Mouse (Mus musculus) heart, embryonic 10.5 days (tissue): ENCODE results near the gene Nav2. TPM values are rescaled to one million over a fixed set of nuclear protein-coding genes. Genes with fewer than 3 reads are reported as not detected.

Source experiments
- DNase-seq: peaks from one replicate; pipeline ENCODE4 v3.0.0-alpha.2; 2017; ENCODE audit warnings: low spot score
- H3K27ac ChIP-seq: fragments of 300-500 bp; sonication (generic); 2 replicates; pipeline ENCODE4 v1.5.1; 2016; ENCODE audit warnings: mild to moderate bottlenecking
- H3K27me3 ChIP-seq: fragments of 300-500 bp; sonication (generic); 2 replicates; pipeline ENCODE4 v1.6.1; 2016; ENCODE audit warnings: mild to moderate bottlenecking; ENCODE audit not compliant: poor library complexity, insufficient read depth, severe bottlenecking
- H3K36me3 ChIP-seq: fragments of 300-500 bp; sonication (generic); 2 replicates; pipeline ENCODE4 v1.6.1; 2016; ENCODE audit warnings: mild to moderate bottlenecking, moderate library complexity
- H3K4me1 ChIP-seq: fragments of 300-500 bp; sonication (generic); 2 replicates; pipeline ENCODE4 v1.6.1; 2016; ENCODE audit warnings: mild to moderate bottlenecking
- H3K4me3 ChIP-seq: fragments of 300-500 bp; sonication (generic); 2 replicates; pipeline ENCODE4 v1.5.1; 2016; ENCODE audit warnings: mild to moderate bottlenecking, moderate library complexity
- H3K9me3 ChIP-seq: fragments of 300-500 bp; sonication (generic); 2 replicates; pipeline ENCODE4 v1.6.1; 2016; ENCODE audit warnings: mild to moderate bottlenecking, moderate library complexity
- WGBS: fragments of 180-500 bp; shearing (Covaris S2); methylation state at CpG from one replicate; pipeline ENCODE4 v1.1.7; 2016; 5-methylcytosine and 5-hydroxymethylcytosine counted together
- polyA plus RNA-seq: library from polyadenylated mRNA; unstranded; fragments of >200 nt; fragmentation: Nextera tagmentation; extraction: Ambion mirVana; gene quantifications from 2 replicates; pipeline ENCODE4 v1.2.1, GENCODE M21; 2016

The Nav2 gene
- polyA plus RNA-seq, 1 experiment from 2014 or later, result 23.3 TPM

- H3K4me1 ChIP-seq, result peaks cover 29% of the 10 kb centered on the region
- H3K36me3 ChIP-seq, result peaks cover 94% of the 10 kb centered on the region
- H3K27me3 ChIP-seq, result no peaks in the 10 kb centered on the region
- DNase-seq, result no peak
- H3K9me3 ChIP-seq, result no peaks in the 10 kb centered on the region
- 91% methylated on average over 14 of the region's 14 CpGs for WGBS
- H3K27ac ChIP-seq, result no peak overlapping the region
- no peak overlapping the region for H3K4me3 ChIP-seq
These were observed 695.7 kb downstream of the Nav2 start for GRCm38 (mm10) chr7:49604244-49604643.

GRCm38 (mm10) chr7:49604965-49605795 is 696.7 kb downstream of the Nav2 start:
- Histone ChIP-seq H3K27me3 (no peaks in the 10 kb centered on the region), H3K36me3 (peaks cover 85% of the 10 kb centered on the region), H3K4me3 (no peak overlapping the region), H3K27ac (no peak overlapping the region), H3K4me1 (peaks cover 20% of the 10 kb centered on the region), H3K9me3 (no peaks in the 10 kb centered on the region)
- 86% methylated on average over 15 of the region's 15 CpGs for WGBS
- no peak for DNase-seq

- Histone ChIP-seq H3K4me3 (peak overlapping the region; percentile 23; the same call in 1 of the 2 replicates), H3K9me3 (no peaks in the 10 kb centered on the region), H3K27ac (no peak overlapping the region), H3K27me3 (peaks cover 31% of the 10 kb centered on the region), H3K36me3 (no peaks in the 10 kb centered on the region), H3K4me1 (no peaks in the 10 kb centered on the region)
- DNase-seq, result no peak
- 2% methylated on average over 5 of the region's 7 CpGs for WGBS
These were observed 707.8 kb downstream of the Nav2 start for GRCm38 (mm10) chr7:49616258-49616735.

- no peak overlapping the region for H3K4me3 ChIP-seq
- no peaks in the 10 kb centered on the region for H3K9me3 ChIP-seq
- H3K27me3 ChIP-seq, result peaks cover 36% of the 10 kb centered on the region
- H3K27ac ChIP-seq, result no peak overlapping the region
- no peaks in the 10 kb centered on the region for H3K4me1 ChIP-seq
- H3K36me3 ChIP-seq, result no peaks in the 10 kb centered on the region
- no peak for DNase-seq
- 74% methylated on average over 4 of the region's 4 CpGs for WGBS
These were observed 708.6 kb downstream of the Nav2 start for GRCm38 (mm10) chr7:49617087-49617486.

GRCm38 (mm10) chr7:49620160-49620559 is 711.6 kb downstream of the Nav2 start:
- 81% methylated on average over 1 of the region's 1 CpGs for WGBS
- no peaks in the 10 kb centered on the region for H3K9me3 ChIP-seq
- H3K27me3 ChIP-seq, result peaks cover 53% of the 10 kb centered on the region
- DNase-seq, result no peak
- no peak overlapping the region for H3K27ac ChIP-seq
- no peaks in the 10 kb centered on the region for H3K4me1 ChIP-seq
- H3K36me3 ChIP-seq, result no peaks in the 10 kb centered on the region
- no peak overlapping the region for H3K4me3 ChIP-seq

GRCm38 (mm10) chr7:49631885-49632284 is 723.4 kb downstream of the Nav2 start:
- no peaks in the 10 kb centered on the region for H3K9me3 ChIP-seq

GRCm38 (mm10) chr7:49632391-49632790 is 723.9 kb downstream of the Nav2 start:
- H3K27ac ChIP-seq, result no peak overlapping the region
- H3K9me3 ChIP-seq, result no peaks in the 10 kb centered on the region
- no peak for DNase-seq
- no peaks in the 10 kb centered on the region for H3K36me3 ChIP-seq
- 5% methylated on average over 24 of the region's 24 CpGs for WGBS
- peak overlapping the region; percentile 29; the same call in 1 of the 2 replicates for H3K4me3 ChIP-seq
- peaks cover 98% of the 10 kb centered on the region for H3K27me3 ChIP-seq
- H3K4me1 ChIP-seq, result peaks cover 19% of the 10 kb centered on the region

More at GRCm38 (mm10) chr7:49631885-49632284, 723.4 kb downstream of the Nav2 start:
- H3K4me3 ChIP-seq, result 0 out of 2 replicates have a peak overlapping the region, but pooled peaks have one; percentile 29
- peaks cover 19% of the 10 kb centered on the region for H3K4me1 ChIP-seq
- DNase-seq, result no peak
- 16% methylated on average over 9 of the region's 9 CpGs for WGBS
- no peak overlapping the region for H3K27ac ChIP-seq
- H3K27me3 ChIP-seq, result peaks cover 98% of the 10 kb centered on the region
- no peaks in the 10 kb centered on the region for H3K36me3 ChIP-seq

GRCm38 (mm10) chr7:49633375-49633956 is 725.0 kb downstream of the Nav2 start:
- Histone ChIP-seq H3K27me3 (peaks cover 96% of the 10 kb centered on the region), H3K9me3 (no peaks in the 10 kb centered on the region), H3K36me3 (no peaks in the 10 kb centered on the region), H3K4me1 (peaks cover 19% of the 10 kb centered on the region), H3K4me3 (peak overlapping the region; percentile 50), H3K27ac (no peak overlapping the region)
- WGBS, result under 1% methylated on average over 33 of the region's 33 CpGs
- no peak for DNase-seq

- under 1% methylated on average over 26 of the region's 26 CpGs for WGBS
- H3K4me3 ChIP-seq, result peak overlapping the region; percentile 50
These were observed 726.0 kb downstream of the Nav2 start for GRCm38 (mm10) chr7:49634291-49635073.

GRCm38 (mm10) chr7:49635074-49635621 is 726.6 kb downstream of the Nav2 start:
- 1% methylated on average over 35 of the region's 35 CpGs for WGBS
- Histone ChIP-seq H3K36me3 (no peaks in the 10 kb centered on the region), H3K9me3 (no peaks in the 10 kb centered on the region), H3K27ac (no peak overlapping the region), H3K4me3 (0 out of 2 replicates have a peak overlapping the region, but pooled peaks have one; percentile 12), H3K4me1 (peaks cover 23% of the 10 kb centered on the region), H3K27me3 (peaks cover 98% of the 10 kb centered on the region)
- DNase-seq, result no peak

More at GRCm38 (mm10) chr7:49634291-49635073, 726.0 kb downstream of the Nav2 start:
- no peak overlapping the region for H3K27ac ChIP-seq
- H3K27me3 ChIP-seq, result peaks cover 97% of the 10 kb centered on the region
- H3K4me1 ChIP-seq, result peaks cover 23% of the 10 kb centered on the region
- H3K36me3 ChIP-seq, result no peaks in the 10 kb centered on the region
- no peaks in the 10 kb centered on the region for H3K9me3 ChIP-seq
- DNase-seq, result no peak

GRCm38 (mm10) chr7:49635971-49636370 is 727.5 kb downstream of the Nav2 start:
- peaks cover 98% of the 10 kb centered on the region for H3K27me3 ChIP-seq
- no peak for DNase-seq
- WGBS, result 1% methylated on average over 22 of the region's 22 CpGs
- no peak overlapping the region for H3K27ac ChIP-seq
- H3K9me3 ChIP-seq, result no peaks in the 10 kb centered on the region
- H3K36me3 ChIP-seq, result no peaks in the 10 kb centered on the region
- peaks cover 23% of the 10 kb centered on the region for H3K4me1 ChIP-seq
- H3K4me3 ChIP-seq, result no peak overlapping the region

- Histone ChIP-seq H3K9me3 (no peaks in the 10 kb centered on the region), H3K4me1 (peaks cover 23% of the 10 kb centered on the region), H3K27ac (no peak within 1 kb of the TSS), H3K36me3 (no peaks in the 10 kb centered on the region), H3K27me3 (peaks cover 98% of the 10 kb centered on the region), H3K4me3 (no peak within 1 kb of the TSS)
- 1% methylated on average over 33 of the region's 33 CpGs for WGBS
- DNase-seq, result no peak
These were observed 728.1 kb downstream of the Nav2 start, which contains the start of gene Dbx1 for GRCm38 (mm10) chr7:49636491-49637115. Dbx1 (minus strand) TSS chr7:49636849.
